Mouse (Mus musculus) brain, embryonic 14.5 days (tissue): ENCODE measurements around the gene Grm7.

Experiments
- CTCF ChIP-seq: fragments of 200-500 bp; IDR thresholded peaks from 2 replicates; pipeline ENCODE4 v1.5.1; 2012; ENCODE audit warnings: inconsistent platforms, mild to moderate bottlenecking, moderate library complexity, borderline replicate concordance; ENCODE audit not compliant: insufficient read depth, insufficient read length; ENCODE audit errors: extremely low read depth
- POLR2A ChIP-seq: fragments of 200-500 bp; IDR thresholded peaks from 2 replicates; pipeline ENCODE4 v1.6.1; 2012; ENCODE audit warnings: mild to moderate bottlenecking, inconsistent platforms, borderline replicate concordance; ENCODE audit not compliant: poor library complexity, insufficient read depth, insufficient read length, severe bottlenecking; ENCODE audit errors: extremely low read depth

DNA sequence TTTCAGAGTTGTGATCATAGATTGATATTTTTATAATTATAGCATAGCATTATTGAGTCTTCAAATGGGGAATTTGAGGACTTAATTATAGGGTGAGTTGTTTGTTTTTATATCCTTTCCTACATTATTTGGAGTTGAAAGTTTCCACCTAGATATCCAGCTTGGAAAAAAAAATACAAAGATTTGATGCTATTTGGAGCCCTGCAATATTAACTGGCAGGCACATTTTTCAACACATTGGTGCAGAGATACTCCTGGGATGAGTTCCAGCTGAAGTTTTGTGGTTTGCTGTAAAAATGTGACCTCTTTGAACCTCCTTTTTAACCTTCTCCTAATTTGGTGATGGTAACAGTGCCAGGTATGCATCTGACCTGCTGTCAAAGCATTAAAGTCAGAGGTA is 802.5 kb downstream of the Grm7 start:
- TF ChIP-seq CTCF (no peak), POLR2A (no peak)
